Mouse (Mus musculus) MEL (cell line): ENCODE results near the gene Shpk. TPM values are rescaled to one million over a fixed set of nuclear protein-coding genes. Genes with fewer than 3 reads are reported as not detected.
A peak's percentile ranks its signal among the peaks of the same experiment; 100 is the strongest.

ENCODE experiments used
- DNase-seq: peaks from one replicate; pipeline ENCODE4 v3.0.0; 2011; ENCODE audit warnings: low read depth, low spot score
- H3K27ac ChIP-seq: 2 replicates; pipeline ENCODE4 v1.5.1; 2012; ENCODE audit warnings: low read depth, mild to moderate bottlenecking, control low read depth, low read length, moderate library complexity; ENCODE audit not compliant: control insufficient read depth
- H3K27me3 ChIP-seq, 2 experiments: fragments of 150-350 bp in 1 of 2; sonication (generic) in 1 of 2; 2 replicates each; pipeline ENCODE4 v1.6.1; 2012; ENCODE audit warnings: low read length in 2 of 2, mild to moderate bottlenecking in 2 of 2, improper control_type of control experiment in 1 of 2, moderate library complexity in 1 of 2; ENCODE audit not compliant: insufficient read depth in 2 of 2, control insufficient read depth in 1 of 2
- H3K36me3 ChIP-seq, 2 experiments: 2 replicates each; pipeline ENCODE4 v1.6.1; 2012 to 2014; ENCODE audit warnings: low read length in 2 of 2, improper control_type of control experiment in 1 of 2, inconsistent platforms in 1 of 2, mild to moderate bottlenecking in 1 of 2; ENCODE audit not compliant: insufficient read depth in 2 of 2, control insufficient read depth in 1 of 2
- H3K4me1 ChIP-seq, 2 experiments: fragments of 150-350 bp in 1 of 2; sonication (generic) in 1 of 2; 2 replicates each; pipeline ENCODE4 v1.6.1; 2012; ENCODE audit warnings: low read length in 2 of 2, improper control_type of control experiment in 1 of 2, mild to moderate bottlenecking in 1 of 2; ENCODE audit not compliant: insufficient read depth in 2 of 2, control insufficient read depth in 1 of 2
- H3K4me3 ChIP-seq, 2 experiments: fragments of 150-350 bp in 1 of 2; sonication (generic) in 1 of 2; 2 replicates each; pipeline ENCODE4 v1.5.1; 2012; ENCODE audit warnings: low read depth in 2 of 2, low read length in 2 of 2, mild to moderate bottlenecking in 2 of 2, moderate library complexity in 2 of 2, control low read depth in 1 of 2, improper control_type of control experiment in 1 of 2; ENCODE audit not compliant: control insufficient read depth in 1 of 2, insufficient read depth in 1 of 2
- H3K79me2 ChIP-seq: 2 replicates; pipeline ENCODE4 v1.6.1; 2012; ENCODE audit warnings: mild to moderate bottlenecking, low read length, moderate library complexity; ENCODE audit not compliant: control insufficient read depth, poor library complexity, insufficient read depth
- H3K9ac ChIP-seq: 2 replicates; pipeline ENCODE4 v1.6.1; 2012; ENCODE audit warnings: low read depth, mild to moderate bottlenecking, control low read depth, low read length, moderate library complexity; ENCODE audit not compliant: control insufficient read depth, poor library complexity, severe bottlenecking
- H3K9me3 ChIP-seq: fragments of 150-350 bp; sonication (generic); replicated peaks from 2 replicates; pipeline ENCODE4 v1.6.1; 2012; ENCODE audit warnings: mild to moderate bottlenecking, low read length, improper control_type of control experiment, moderate library complexity; ENCODE audit not compliant: insufficient read depth
- HCFC1 ChIP-seq: IDR thresholded peaks from 2 replicates; pipeline ENCODE4 v1.6.1; 2012; ENCODE audit warnings: low read depth, mild to moderate bottlenecking, inconsistent platforms, low read length, improper control_type of control experiment, moderate library complexity
- JUND ChIP-seq: IDR thresholded peaks from 2 replicates; pipeline ENCODE4 v1.6.1; 2011; ENCODE audit warnings: low read depth, mild to moderate bottlenecking, improper control_type of control experiment, low read length
- MEF2A ChIP-seq: IDR thresholded peaks from 2 replicates; pipeline ENCODE4 v1.6.1; 2014; ENCODE audit warnings: low read depth, mild to moderate bottlenecking, inconsistent platforms, low read length, improper control_type of control experiment; ENCODE audit not compliant: poor library complexity, insufficient replicate concordance, severe bottlenecking; ENCODE audit errors: extremely low read depth
- MYC ChIP-seq: IDR thresholded peaks from 2 replicates; pipeline ENCODE4 v1.6.1; 2011; ENCODE audit warnings: low read depth, mild to moderate bottlenecking, low read length, improper control_type of control experiment, moderate library complexity
- POLR2AphosphoS2 ChIP-seq: IDR thresholded peaks from 2 replicates; pipeline ENCODE4 v1.6.1; 2011; ENCODE audit warnings: low read length, improper control_type of control experiment
- POLR2AphosphoS5 ChIP-seq: IDR thresholded peaks from 2 replicates; pipeline ENCODE4 v1.6.1; 2012; ENCODE audit warnings: low read depth, borderline replicate concordance, mild to moderate bottlenecking, inconsistent platforms, low read length, moderate library complexity, mixed read lengths
- SIN3A ChIP-seq: IDR thresholded peaks from 2 replicates; pipeline ENCODE4 v1.6.1; 2012; ENCODE audit warnings: low read length, improper control_type of control experiment, inconsistent platforms
- TCF12 ChIP-seq: IDR thresholded peaks from 2 replicates; pipeline ENCODE4 v1.6.1; 2014; ENCODE audit warnings: low read depth, mild to moderate bottlenecking, inconsistent platforms, low read length, improper control_type of control experiment, moderate library complexity
- ZKSCAN1 ChIP-seq: IDR thresholded peaks from 2 replicates; pipeline ENCODE4 v1.6.1; 2012; ENCODE audit warnings: low read depth, mild to moderate bottlenecking, inconsistent platforms, low read length, improper control_type of control experiment, moderate library complexity
- ZMIZ1 ChIP-seq: IDR thresholded peaks from 2 replicates; pipeline ENCODE4 v1.6.1; 2012; ENCODE audit warnings: low read depth, mild to moderate bottlenecking, inconsistent platforms, low read length, improper control_type of control experiment, moderate library complexity
- ZNF384 ChIP-seq: IDR thresholded peaks from 2 replicates; pipeline ENCODE4 v1.6.1; 2012; ENCODE audit warnings: low read depth, mild to moderate bottlenecking, inconsistent platforms, low read length, improper control_type of control experiment
- polyA plus RNA-seq, 2 experiments: library from polyadenylated mRNA; stranded (reverse) in 1 of 2; unstranded in 1 of 2; fragments of >175 nt in 1 of 2; fragments of >200 nt in 1 of 2; gene quantifications; 2 replicates each; pipeline versions ENCODE4 v1.2.1 to v1.2.4; 2012; ENCODE audit warnings: low replicate concordance in 2 of 2, low read depth in 1 of 2; ENCODE audit not compliant: insufficient read length in 2 of 2, insufficient read depth in 1 of 2, missing spikeins in 1 of 2
- total RNA-seq: library from RNA; depleted of rRNA; stranded (reverse); fragments of 300-350 nt; gene quantifications from 2 replicates; pipeline ENCODE4 v1.2.3, GENCODE M21; 2012

Gene Shpk
- total and polyA plus RNA-seq, 3 experiments: 1.4 to 1.6 TPM; not detected in 1

DNA sequence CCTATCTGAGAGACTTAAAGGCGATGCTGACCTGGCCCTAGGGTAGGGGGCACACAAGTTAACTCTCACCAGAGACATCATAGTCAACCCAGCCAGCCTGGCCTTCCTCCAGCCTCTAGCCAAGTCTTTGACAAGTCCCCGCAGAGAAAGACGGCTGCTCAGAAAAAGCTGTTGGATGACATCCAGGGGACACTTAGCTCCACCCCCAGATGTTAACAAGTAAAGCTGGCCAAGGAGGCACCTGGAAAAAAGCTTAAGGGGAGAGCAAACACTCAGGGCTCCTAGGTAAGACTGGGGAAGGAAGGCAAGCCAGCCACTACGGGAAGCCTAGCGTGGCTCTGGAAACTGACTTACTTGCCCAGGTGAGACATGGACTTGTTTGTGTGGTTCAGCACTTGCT lies 27.1 kb upstream of the Shpk start:
- TF ChIP-seq MYC (no peak), POLR2AphosphoS5 (no peak), ZNF384 (no peak), SIN3A (no peak), HCFC1 (no peak), MEF2A (no peak), ZKSCAN1 (no peak), POLR2AphosphoS2 (no peak), TCF12 (no peak)
- Histone ChIP-seq H3K4me3 (no peak overlapping the region), H3K36me3 (peaks cover 12 to 17% of the 10 kb centered on the region in 2 experiments; a peak in 3 of 4 replicates), H3K27ac (no peak overlapping the region), H3K9me3 (no peaks in the 10 kb centered on the region), H3K79me2 (peaks cover 31% of the 10 kb centered on the region), H3K4me1 (peaks cover 4 to 7% of the 10 kb centered on the region in 2 experiments), H3K9ac (no peak overlapping the region), H3K27me3 (no peaks in the 10 kb centered on the region)
- no peak for DNase-seq

DNA sequence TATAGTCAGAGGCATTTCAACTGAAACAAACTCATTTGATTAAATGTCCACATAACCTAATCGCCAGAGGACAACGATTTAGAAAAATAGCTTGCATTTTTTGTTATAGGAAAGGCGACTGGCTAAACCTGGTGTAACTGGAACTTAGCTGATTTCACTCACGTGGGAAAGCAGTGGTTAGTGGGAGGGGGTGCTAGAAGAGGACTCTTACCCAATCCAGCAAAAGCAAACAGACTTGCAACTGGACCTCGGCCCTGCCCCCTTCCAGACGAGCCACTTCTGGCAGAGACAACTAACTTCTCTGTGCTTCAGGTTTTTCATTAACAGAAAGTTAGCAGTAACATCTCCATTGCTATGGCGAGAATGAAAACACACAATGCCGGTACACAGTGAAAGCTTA lies 23.6 kb upstream of the Shpk start:
- Histone ChIP-seq H3K4me1 (peaks cover 4 to 12% of the 10 kb centered on the region in 2 experiments), H3K79me2 (peaks cover 38% of the 10 kb centered on the region), H3K27me3 (no peaks in the 10 kb centered on the region), H3K9me3 (no peaks in the 10 kb centered on the region), H3K9ac (peak overlapping the region; percentile 88), H3K27ac (no peak overlapping the region), H3K36me3 (peaks cover 12 to 19% of the 10 kb centered on the region in 2 experiments; a peak in 3 of 4 replicates), H3K4me3 (peak overlapping the region; percentile 85 to 91)
- peak; percentile 36 for DNase-seq
- no peak for TF ChIP-seq ZMIZ1
- peak; percentile 3; the same call in 1 of the 2 replicates for TF ChIP-seq HCFC1

DNA sequence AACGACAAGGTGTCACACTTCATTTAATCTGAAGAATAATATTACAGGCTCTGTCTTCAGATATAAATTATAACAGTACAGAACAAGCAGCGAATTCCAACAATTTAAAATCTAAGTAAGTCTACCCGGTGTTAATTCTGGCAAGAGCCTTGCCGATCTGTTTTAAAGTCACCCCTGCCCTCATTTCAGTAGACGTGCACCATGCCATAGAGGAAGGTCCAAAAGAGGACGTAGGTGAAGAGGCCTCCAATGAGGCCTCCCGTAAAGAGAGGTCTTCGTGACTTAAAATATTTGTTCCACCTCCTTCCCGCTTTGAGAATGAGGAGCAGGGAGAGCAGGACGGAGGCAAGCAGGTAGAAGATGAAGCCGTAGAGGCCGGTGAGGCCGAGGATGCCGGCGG lies 23.1 kb upstream of the Shpk start:
- peak; percentile 72 for DNase-seq
- Histone ChIP-seq H3K4me3 (peak overlapping the region; percentile 85 to 91), H3K9me3 (no peaks in the 10 kb centered on the region), H3K27me3 (no peaks in the 10 kb centered on the region), H3K9ac (peak overlapping the region; percentile 88), H3K4me1 (peaks cover 4 to 12% of the 10 kb centered on the region in 2 experiments), H3K27ac (peak overlapping the region; percentile 57), H3K36me3 (peaks cover 12 to 19% of the 10 kb centered on the region in 2 experiments; a peak in 3 of 4 replicates), H3K79me2 (peaks cover 38% of the 10 kb centered on the region)
- TF ChIP-seq MYC: peak; percentile 48; the same call in 1 of the 2 replicates
- no peak for TF ChIP-seq JUND
